Mouse (Mus musculus): ENCODE results near the gene Mapk14. TPM values are rescaled to one million over a fixed set of nuclear protein-coding genes. Genes with fewer than 3 reads are reported as not detected.

Mapk14 gene
- polyA plus RNA-seq, 1 experiment, result 36.7 TPM

DNA sequence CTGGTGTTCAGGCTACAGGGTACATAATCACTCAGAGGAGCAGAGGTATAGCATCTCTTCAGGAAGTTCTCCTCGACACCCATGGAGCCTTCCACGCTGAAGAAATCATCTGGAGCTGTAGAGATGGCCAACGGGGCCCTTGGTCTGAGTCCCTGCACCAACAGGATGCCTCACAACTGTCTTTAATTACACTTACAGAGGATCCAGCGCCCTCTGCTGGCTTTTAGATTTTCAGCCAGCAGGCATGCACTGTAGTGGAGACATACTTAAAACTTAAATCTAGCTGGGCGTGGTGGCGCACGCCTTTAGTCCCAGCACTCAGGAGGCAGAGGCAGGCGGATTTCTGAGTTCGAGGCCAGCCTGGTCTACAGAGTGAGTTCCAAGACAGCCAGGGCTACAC lies 52.8 kb downstream of the Mapk14 start:
- H3K36me3 ChIP-seq (ENCODE audit: control insufficient read depth, insufficient read depth), result peaks cover 76% of the 10 kb centered on the region
- H3K4me3 ChIP-seq (ENCODE audit: insufficient read depth, poor library complexity, severe bottlenecking), result no peak overlapping the region
- no peaks in the 10 kb centered on the region for H3K79me2 ChIP-seq (ENCODE audit: control insufficient read depth, insufficient read depth)
- no peaks in the 10 kb centered on the region for H3K27me3 ChIP-seq (ENCODE audit: control insufficient read depth, insufficient read depth, insufficient read length)
- H3K79me3 ChIP-seq (ENCODE audit: low read depth), result no peaks in the 10 kb centered on the region
- H3ac ChIP-seq (ENCODE audit: control insufficient read depth, insufficient read length, low read depth), result no peak overlapping the region
- TF ChIP-seq MAX (IDR thresholded peaks at IDR 0.05), result no peak
- TF ChIP-seq CEBPB (IDR thresholded peaks at IDR 0.05; ENCODE audit: low read depth), result no peak
- TF ChIP-seq CTCF (IDR thresholded peaks at IDR 0.05; ENCODE audit: control insufficient read depth, insufficient read depth, insufficient read length), result no peak
- TF ChIP-seq USF1 (IDR thresholded peaks at IDR 0.05; ENCODE audit: low read depth), result no peak
- TF ChIP-seq MYOD1 (IDR thresholded peaks at IDR 0.05; ENCODE audit: control insufficient read depth, insufficient read length, low read depth), result no peak

DNA sequence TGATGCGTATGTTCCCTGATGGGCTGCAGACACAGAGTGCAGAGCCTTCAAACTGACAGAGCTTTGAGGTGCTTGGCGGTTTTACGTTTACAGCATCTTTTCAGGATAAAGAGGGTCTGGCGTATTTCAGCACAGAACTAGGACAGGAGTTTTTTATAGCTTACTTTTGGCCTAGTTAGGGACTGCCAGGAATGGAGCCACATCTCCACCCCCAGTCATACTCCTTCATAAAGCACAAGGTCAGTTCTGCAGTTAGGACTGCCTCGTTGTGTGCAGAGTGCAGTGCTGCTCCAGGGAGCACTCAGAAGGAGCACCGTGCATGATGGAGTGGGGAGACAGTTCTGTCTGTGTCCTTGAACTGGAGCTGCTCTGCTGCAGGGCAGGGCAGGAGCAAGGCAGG lies 54.6 kb downstream of the Mapk14 start:
- Histone ChIP-seq H3ac (ENCODE audit: control insufficient read depth, insufficient read length, low read depth) (no peak overlapping the region), H3K36me3 (ENCODE audit: control insufficient read depth, insufficient read depth) (peaks cover 67% of the 10 kb centered on the region), H3K4me3 (ENCODE audit: insufficient read depth, poor library complexity, severe bottlenecking) (no peak overlapping the region), H3K79me2 (ENCODE audit: control insufficient read depth, insufficient read depth) (no peaks in the 10 kb centered on the region), H3K27me3 (ENCODE audit: control insufficient read depth, insufficient read depth, insufficient read length) (no peaks in the 10 kb centered on the region), H3K79me3 (ENCODE audit: low read depth) (no peaks in the 10 kb centered on the region)
- TF ChIP-seq MYOD1 (IDR thresholded peaks at IDR 0.05; ENCODE audit: control insufficient read depth, insufficient read length, low read depth) (no peak), USF1 (IDR thresholded peaks at IDR 0.05; ENCODE audit: low read depth) (no peak), FOSL1 (IDR thresholded peaks at IDR 0.05; ENCODE audit: insufficient read depth, low read length, poor library complexity, severe bottlenecking) (no peak), MAX (IDR thresholded peaks at IDR 0.05) (no peak), MYOG (IDR thresholded peaks at IDR 0.05; ENCODE audit: control insufficient read depth, extremely low read depth, insufficient read length) (no peak), CTCF (IDR thresholded peaks at IDR 0.05; ENCODE audit: control insufficient read depth, insufficient read depth, insufficient read length) (no peak), CEBPB (IDR thresholded peaks at IDR 0.05; ENCODE audit: low read depth) (no peak)

DNA sequence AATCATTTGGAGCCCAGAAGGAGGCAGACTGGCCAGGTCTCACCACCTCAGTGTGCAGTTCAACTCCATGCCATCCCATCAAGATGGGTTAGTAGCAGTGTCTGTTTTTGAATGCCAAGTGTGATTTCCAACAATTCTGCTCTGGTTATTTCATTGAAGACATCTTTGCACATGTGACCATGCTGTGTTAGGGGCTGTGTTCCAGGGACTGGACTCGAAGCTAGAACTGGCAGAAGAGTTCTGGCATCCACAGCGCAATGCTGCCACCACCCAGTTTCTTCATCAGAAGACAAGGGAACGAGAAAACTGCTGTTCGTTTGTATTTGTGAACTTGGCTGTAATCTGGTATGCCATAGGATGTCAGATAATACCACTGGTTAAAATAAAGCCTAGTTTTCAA lies 56.9 kb downstream of the Mapk14 start:
- no peaks in the 10 kb centered on the region for H3K79me2 ChIP-seq (ENCODE audit: control insufficient read depth, insufficient read depth)

DNA sequence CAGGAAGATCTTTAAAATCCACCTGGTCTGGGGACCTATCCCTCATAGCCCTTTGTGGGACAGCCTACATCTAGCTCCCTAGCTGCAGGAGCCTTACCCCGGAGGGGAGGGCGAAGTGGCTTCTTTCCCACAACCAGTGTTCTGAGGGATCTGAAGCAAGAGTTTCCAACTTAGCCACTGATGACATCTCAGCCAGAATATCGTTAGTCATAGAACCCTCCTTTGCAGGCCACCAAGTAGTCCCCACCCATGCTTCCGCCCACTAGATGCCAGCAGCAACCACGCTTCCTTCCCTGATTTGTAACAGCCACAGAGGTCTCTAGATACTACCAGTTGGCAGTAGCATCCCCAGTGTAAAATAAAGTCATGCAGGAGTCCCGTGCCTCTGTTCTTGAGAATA lies 59.5 kb downstream of the Mapk14 start:
- Histone ChIP-seq H3K4me3 (ENCODE audit: insufficient read depth, poor library complexity, severe bottlenecking) (no peak overlapping the region), H3ac (ENCODE audit: control insufficient read depth, insufficient read length, low read depth) (no peak overlapping the region), H3K36me3 (ENCODE audit: control insufficient read depth, insufficient read depth) (peaks cover 28% of the 10 kb centered on the region), H3K79me3 (ENCODE audit: low read depth) (no peaks in the 10 kb centered on the region), H3K79me2 (ENCODE audit: control insufficient read depth, insufficient read depth) (no peaks in the 10 kb centered on the region), H3K27me3 (ENCODE audit: control insufficient read depth, insufficient read depth, insufficient read length) (no peaks in the 10 kb centered on the region)
- no peak for TF ChIP-seq CEBPB (IDR thresholded peaks at IDR 0.05; ENCODE audit: low read depth)
- peak; percentile 4 for TF ChIP-seq CTCF (IDR thresholded peaks at IDR 0.05; ENCODE audit: control insufficient read depth, insufficient read depth, insufficient read length)

More for the DNA sequence above, 56.9 kb downstream of the Mapk14 start:
- no peak overlapping the region for H3ac ChIP-seq (ENCODE audit: control insufficient read depth, insufficient read length, low read depth)
- TF ChIP-seq MYOG (IDR thresholded peaks at IDR 0.05; ENCODE audit: control insufficient read depth, extremely low read depth, insufficient read length) (no peak), CTCF (IDR thresholded peaks at IDR 0.05; ENCODE audit: control insufficient read depth, insufficient read depth, insufficient read length) (no peak), MYOD1 (IDR thresholded peaks at IDR 0.05; ENCODE audit: control insufficient read depth, insufficient read length, low read depth) (no peak), FOSL1 (IDR thresholded peaks at IDR 0.05; ENCODE audit: insufficient read depth, low read length, poor library complexity, severe bottlenecking) (no peak), CEBPB (IDR thresholded peaks at IDR 0.05; ENCODE audit: low read depth) (no peak), MAX (IDR thresholded peaks at IDR 0.05) (no peak), USF1 (IDR thresholded peaks at IDR 0.05; ENCODE audit: low read depth) (no peak)
- H3K36me3 ChIP-seq (ENCODE audit: control insufficient read depth, insufficient read depth), result peaks cover 45% of the 10 kb centered on the region
- no peaks in the 10 kb centered on the region for H3K27me3 ChIP-seq (ENCODE audit: control insufficient read depth, insufficient read depth, insufficient read length)
- H3K4me3 ChIP-seq (ENCODE audit: insufficient read depth, poor library complexity, severe bottlenecking), result no peak overlapping the region
- H3K79me3 ChIP-seq (ENCODE audit: low read depth), result no peaks in the 10 kb centered on the region

DNA sequence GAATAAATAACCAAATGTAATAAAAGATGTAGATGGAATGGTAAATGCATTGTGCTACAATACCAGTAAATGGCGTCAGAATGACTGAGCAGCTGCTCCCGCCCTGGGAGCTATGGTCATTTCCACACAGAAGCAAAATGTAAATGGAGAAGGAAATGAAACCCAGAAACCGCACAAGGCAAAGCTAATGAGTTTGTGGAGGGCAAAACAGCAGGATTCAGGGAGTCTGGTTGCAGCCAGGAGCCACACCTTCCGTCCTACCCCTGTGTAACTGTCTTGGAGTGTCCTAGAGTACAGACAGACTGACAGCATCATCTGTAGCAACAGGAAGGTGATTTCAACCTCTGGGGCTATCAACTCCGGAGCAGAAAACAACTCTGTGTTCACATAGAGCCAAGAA lies 65.3 kb downstream of the Mapk14 start:
- H3K27me3 ChIP-seq (ENCODE audit: control insufficient read depth, insufficient read depth, insufficient read length), result no peaks in the 10 kb centered on the region
- H3K79me3 ChIP-seq (ENCODE audit: low read depth), result no peaks in the 10 kb centered on the region
- no peak overlapping the region for H3ac ChIP-seq (ENCODE audit: control insufficient read depth, insufficient read length, low read depth)
- H3K4me3 ChIP-seq (ENCODE audit: insufficient read depth, poor library complexity, severe bottlenecking), result no peak overlapping the region
- TF ChIP-seq MYOD1 (IDR thresholded peaks at IDR 0.05; ENCODE audit: control insufficient read depth, insufficient read length, low read depth) (peak; percentile 59), CEBPB (IDR thresholded peaks at IDR 0.05; ENCODE audit: low read depth) (no peak)
- no peaks in the 10 kb centered on the region for H3K36me3 ChIP-seq (ENCODE audit: control insufficient read depth, insufficient read depth)
- no peaks in the 10 kb centered on the region for H3K79me2 ChIP-seq (ENCODE audit: control insufficient read depth, insufficient read depth)

DNA sequence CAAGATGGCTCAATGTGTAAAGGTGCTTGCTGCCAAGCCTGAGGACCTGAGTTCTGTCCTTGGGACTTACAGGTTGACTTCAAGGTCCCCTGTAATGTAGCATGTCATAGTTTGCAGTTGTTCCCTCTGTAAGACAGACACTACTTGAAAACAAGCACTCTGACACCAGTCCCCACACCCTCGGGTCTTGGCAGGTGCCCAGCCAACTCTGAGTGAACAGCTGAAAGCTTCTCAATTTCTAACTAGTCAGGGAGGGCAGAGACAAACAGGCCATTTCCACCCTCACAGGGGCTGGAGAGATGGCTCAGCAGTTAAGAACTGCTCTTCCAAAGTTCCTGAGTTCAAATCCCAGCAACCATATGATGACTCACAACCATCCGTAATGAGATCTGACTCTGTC lies 66.3 kb downstream of the Mapk14 start:
- TF ChIP-seq CTCF (IDR thresholded peaks at IDR 0.05; ENCODE audit: control insufficient read depth, insufficient read depth, insufficient read length) (no peak), CEBPB (IDR thresholded peaks at IDR 0.05; ENCODE audit: low read depth) (no peak), USF1 (IDR thresholded peaks at IDR 0.05; ENCODE audit: low read depth) (no peak), MYOG (IDR thresholded peaks at IDR 0.05; ENCODE audit: control insufficient read depth, extremely low read depth, insufficient read length) (no peak), FOSL1 (IDR thresholded peaks at IDR 0.05; ENCODE audit: insufficient read depth, low read length, poor library complexity, severe bottlenecking) (no peak), MAX (IDR thresholded peaks at IDR 0.05) (no peak), MYOD1 (IDR thresholded peaks at IDR 0.05; ENCODE audit: control insufficient read depth, insufficient read length, low read depth) (no peak)
- no peaks in the 10 kb centered on the region for H3K36me3 ChIP-seq (ENCODE audit: control insufficient read depth, insufficient read depth)
- H3K79me3 ChIP-seq (ENCODE audit: low read depth), result no peaks in the 10 kb centered on the region
- H3K79me2 ChIP-seq (ENCODE audit: control insufficient read depth, insufficient read depth), result no peaks in the 10 kb centered on the region
- no peak overlapping the region for H3K4me3 ChIP-seq (ENCODE audit: insufficient read depth, poor library complexity, severe bottlenecking)
- H3K27me3 ChIP-seq (ENCODE audit: control insufficient read depth, insufficient read depth, insufficient read length), result no peaks in the 10 kb centered on the region
- no peak overlapping the region for H3ac ChIP-seq (ENCODE audit: control insufficient read depth, insufficient read length, low read depth)

Data from C2C12 (cell line).